Mouse (Mus musculus) thymus, adult 2 months (tissue): ENCODE results near the gene Hectd1. TPM values are rescaled to one million over a fixed set of nuclear protein-coding genes. Genes with fewer than 3 reads are reported as not detected.
A peak's percentile ranks its signal among the peaks of the same experiment; 100 is the strongest.

ENCODE experiments used
- DNase-seq: peaks from one replicate; pipeline ENCODE4 v3.0.0; 2021
- H3K27ac ChIP-seq: fragments of 200-500 bp; 2 replicates; pipeline ENCODE4 v1.5.1; 2012; ENCODE audit warnings: low read length, control low read depth; ENCODE audit not compliant: control insufficient read depth, insufficient read depth
- H3K27me3 ChIP-seq: fragments of 200-500 bp; 2 replicates; pipeline ENCODE4 v1.6.1; 2012; ENCODE audit warnings: mild to moderate bottlenecking, low read length, moderate library complexity, mixed read lengths; ENCODE audit not compliant: control insufficient read depth, insufficient read depth
- H3K36me3 ChIP-seq: fragments of 200-500 bp; 2 replicates; pipeline ENCODE4 v1.6.1; 2012; ENCODE audit warnings: mild to moderate bottlenecking, low read length, moderate library complexity; ENCODE audit not compliant: control insufficient read depth, insufficient read depth
- H3K4me1 ChIP-seq: fragments of 200-500 bp; replicated peaks from 2 replicates; pipeline ENCODE4 v1.6.1; 2012; ENCODE audit warnings: low read length; ENCODE audit not compliant: control insufficient read depth, insufficient read depth
- H3K4me3 ChIP-seq: fragments of 200-500 bp; 2 replicates; pipeline ENCODE4 v1.5.1; 2012; ENCODE audit warnings: mild to moderate bottlenecking, low read length, control low read depth, moderate library complexity; ENCODE audit not compliant: control insufficient read depth, insufficient read depth
- CTCF ChIP-seq: fragments of 200-500 bp; IDR thresholded peaks from 2 replicates; pipeline ENCODE4 v1.5.1; 2012; ENCODE audit warnings: mild to moderate bottlenecking, control low read depth, low read length, moderate library complexity, borderline replicate concordance; ENCODE audit not compliant: control insufficient read depth, poor library complexity, insufficient read depth; ENCODE audit errors: extremely low read depth
- POLR2A ChIP-seq: fragments of 200-500 bp; IDR thresholded peaks from 2 replicates; pipeline ENCODE4 v1.6.1; 2012; ENCODE audit warnings: mild to moderate bottlenecking, low read length, control low read depth, moderate library complexity; ENCODE audit not compliant: control insufficient read depth, poor library complexity, insufficient read depth; ENCODE audit errors: extremely low read depth
- WGBS: fragments of 180-500 bp; shearing (Covaris S2); methylation state at CpG from one replicate; pipeline ENCODE4 v1.1.7; 2018; 5-methylcytosine and 5-hydroxymethylcytosine counted together
- polyA plus RNA-seq: library from polyadenylated mRNA; depleted of rRNA; stranded (reverse); fragments of >200 nt; gene quantifications from 2 replicates; pipeline ENCODE4 v1.2.3, GENCODE M21; 2012

Gene Hectd1
- polyA plus RNA-seq, 1 experiment, result 27.7 TPM

- Histone ChIP-seq H3K27ac (no peak overlapping the region), H3K36me3 (peaks cover 9% of the 10 kb centered on the region; the same call in 1 of the 2 replicates), H3K27me3 (no peaks in the 10 kb centered on the region), H3K4me3 (no peak overlapping the region), H3K4me1 (no peaks in the 10 kb centered on the region)
- TF ChIP-seq POLR2A, result no peak
- no peak for TF ChIP-seq CTCF
- DNase-seq, result no peak
These were observed 18.8 kb downstream of the Hectd1 start for GRCm38 (mm10) chr12:51810564-51810963.

- Histone ChIP-seq H3K36me3 (peaks cover 89% of the 10 kb centered on the region), H3K27me3 (no peaks in the 10 kb centered on the region), H3K27ac (no peak overlapping the region), H3K4me1 (no peaks in the 10 kb centered on the region), H3K4me3 (no peak overlapping the region)
- WGBS, result 92% methylated on average over 7 of the region's 7 CpGs
- TF ChIP-seq POLR2A, result no peak
- peak; percentile 65; the same call in 1 of the 2 replicates for TF ChIP-seq CTCF
- DNase-seq, result peak; percentile 37
These were observed 44.5 kb downstream of the Hectd1 start for GRCm38 (mm10) chr12:51784842-51785241.

DNA sequence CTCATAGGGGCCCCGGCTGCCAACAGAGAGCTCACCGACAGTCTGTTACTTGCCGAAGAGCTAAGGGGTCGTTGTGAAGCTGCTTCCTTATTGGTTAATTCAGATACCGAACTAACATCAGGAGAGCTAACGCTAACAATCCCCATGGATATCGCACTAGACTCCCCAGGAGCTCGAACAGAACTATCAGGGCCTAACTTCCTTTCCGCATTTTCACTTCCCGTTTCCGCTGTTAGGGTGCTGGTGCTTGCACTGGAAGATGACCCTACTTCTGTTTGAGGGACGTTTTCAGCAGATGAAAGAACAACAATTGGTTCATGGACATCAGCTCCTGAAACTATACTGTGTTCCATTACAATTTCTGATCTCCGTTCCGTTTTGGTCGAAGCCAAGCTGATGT is 60.6 kb downstream of the Hectd1 start:
- Histone ChIP-seq H3K36me3 (peaks cover 78% of the 10 kb centered on the region), H3K4me3 (no peak overlapping the region), H3K4me1 (no peaks in the 10 kb centered on the region), H3K27me3 (no peaks in the 10 kb centered on the region), H3K27ac (no peak overlapping the region)
- DNase-seq, result no peak
- 94% methylated on average over 15 of the region's 15 CpGs for WGBS
- TF ChIP-seq CTCF (no peak), POLR2A (no peak)

- no peak for TF ChIP-seq CTCF
- H3K4me3 ChIP-seq, result no peak overlapping the region
- H3K36me3 ChIP-seq, result peaks cover 78% of the 10 kb centered on the region
- no peak for DNase-seq
- H3K27ac ChIP-seq, result no peak overlapping the region
- no peaks in the 10 kb centered on the region for H3K27me3 ChIP-seq
- WGBS, result 95% methylated on average over 4 of the region's 4 CpGs
- no peaks in the 10 kb centered on the region for H3K4me1 ChIP-seq
These were observed 61.9 kb downstream of the Hectd1 start for GRCm38 (mm10) chr12:51767454-51767853.

- 98% methylated on average over 3 of the region's 3 CpGs for WGBS
- H3K27ac ChIP-seq, result no peak overlapping the region
- H3K4me1 ChIP-seq, result no peaks in the 10 kb centered on the region
- TF ChIP-seq CTCF, result no peak
- no peak for TF ChIP-seq POLR2A
- no peaks in the 10 kb centered on the region for H3K27me3 ChIP-seq
- DNase-seq, result no peak
- peaks cover 83% of the 10 kb centered on the region for H3K36me3 ChIP-seq
- H3K4me3 ChIP-seq, result no peak overlapping the region
These were observed 70.0 kb downstream of the Hectd1 start for GRCm38 (mm10) chr12:51759374-51759773.

DNA sequence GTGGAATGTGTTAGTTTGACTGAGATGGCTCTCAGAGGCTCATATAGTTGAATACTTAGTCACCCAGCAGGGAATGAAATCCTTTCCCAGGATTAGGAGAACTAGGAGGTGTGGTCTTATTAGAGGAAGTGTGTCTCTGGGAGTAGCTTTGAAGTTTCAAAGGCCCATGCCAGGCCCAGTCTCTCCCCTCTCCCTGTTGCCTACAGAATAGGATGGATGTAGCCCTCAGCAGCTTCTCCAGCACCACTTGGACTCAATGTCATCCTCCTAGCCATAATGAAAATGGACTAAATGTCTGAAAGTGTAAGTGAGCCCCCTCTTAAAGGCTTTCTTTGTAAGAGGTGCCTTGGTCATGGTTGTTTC is 72.8 kb downstream of the Hectd1 start:
- DNase-seq, result no peak
- Histone ChIP-seq H3K4me3 (no peak overlapping the region), H3K27ac (no peak overlapping the region), H3K27me3 (no peaks in the 10 kb centered on the region), H3K4me1 (no peaks in the 10 kb centered on the region), H3K36me3 (peaks cover 82% of the 10 kb centered on the region)
- TF ChIP-seq CTCF, result no peak

DNA sequence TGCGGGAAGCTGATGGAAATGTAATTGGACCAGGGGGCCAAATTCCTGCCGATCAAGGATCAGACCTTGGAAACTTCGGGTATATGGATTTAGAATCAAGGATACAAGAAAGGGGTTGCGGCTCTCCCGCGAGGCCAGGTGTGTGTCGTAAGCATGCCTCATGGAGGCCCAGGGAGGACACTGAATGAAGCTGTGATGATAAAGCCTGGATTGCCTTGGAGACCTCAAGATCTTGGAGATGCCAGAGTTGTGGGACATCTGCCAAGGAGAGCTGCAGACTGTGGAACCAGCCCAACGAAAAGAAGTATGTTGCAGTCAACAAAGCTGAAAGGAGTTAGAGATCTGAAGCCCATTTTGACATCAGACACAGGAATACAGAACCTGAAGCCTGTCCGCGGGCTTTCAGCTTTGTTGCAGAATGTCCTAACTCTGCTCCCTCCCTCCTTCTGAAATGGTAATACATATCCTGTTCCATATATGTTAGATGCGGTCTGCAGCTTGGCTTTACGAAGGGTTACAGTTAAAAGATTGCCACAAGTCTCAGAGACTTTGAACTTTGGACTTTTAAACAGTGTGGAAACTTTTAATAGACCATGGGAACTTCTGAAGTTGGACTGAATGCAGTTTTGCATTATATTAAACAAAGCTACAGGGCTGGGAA is 73.3 kb downstream of the Hectd1 start:
- no peak overlapping the region for H3K27ac ChIP-seq
- WGBS, result 95% methylated on average over 12 of the region's 12 CpGs
- peaks cover 82% of the 10 kb centered on the region for H3K36me3 ChIP-seq
- TF ChIP-seq CTCF (no peak), POLR2A (no peak)
- no peaks in the 10 kb centered on the region for H3K27me3 ChIP-seq
- no peaks in the 10 kb centered on the region for H3K4me1 ChIP-seq
- no peak overlapping the region for H3K4me3 ChIP-seq
- no peak for DNase-seq

DNA sequence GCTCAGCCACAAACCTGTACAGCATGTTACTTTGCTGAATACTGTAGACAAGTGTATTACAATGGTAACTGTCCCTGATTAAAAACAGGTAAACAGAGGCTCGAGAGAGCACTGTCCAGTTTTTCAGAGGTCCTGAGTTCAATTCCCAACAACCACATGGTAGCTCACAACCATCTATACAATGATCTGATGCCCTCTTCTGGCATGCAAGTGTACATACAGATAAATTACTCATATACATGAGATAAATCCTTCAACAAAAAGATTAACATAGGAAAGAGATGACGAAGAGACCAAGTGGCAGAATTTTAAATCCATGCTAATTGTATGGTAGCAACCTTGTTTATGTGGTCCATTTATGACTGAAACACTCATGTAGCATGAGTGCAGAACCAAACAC is 82.0 kb downstream of the Hectd1 start:
- Histone ChIP-seq H3K27ac (no peak overlapping the region), H3K27me3 (no peaks in the 10 kb centered on the region), H3K4me1 (no peaks in the 10 kb centered on the region), H3K4me3 (no peak overlapping the region), H3K36me3 (peaks cover 92% of the 10 kb centered on the region)
- no peak for DNase-seq
- 96% methylated on average over 2 of the region's 2 CpGs for WGBS
- TF ChIP-seq POLR2A, result no peak
- no peak for TF ChIP-seq CTCF
